Mouse (Mus musculus) 416B (cell line): ENCODE measurements around the gene Clec16a.

ENCODE experiments used
- DNase-seq: peaks from one replicate; pipeline ENCODE4 v3.0.0; 2011; ENCODE audit warnings: low read depth

Gene Clec16a

DNA sequence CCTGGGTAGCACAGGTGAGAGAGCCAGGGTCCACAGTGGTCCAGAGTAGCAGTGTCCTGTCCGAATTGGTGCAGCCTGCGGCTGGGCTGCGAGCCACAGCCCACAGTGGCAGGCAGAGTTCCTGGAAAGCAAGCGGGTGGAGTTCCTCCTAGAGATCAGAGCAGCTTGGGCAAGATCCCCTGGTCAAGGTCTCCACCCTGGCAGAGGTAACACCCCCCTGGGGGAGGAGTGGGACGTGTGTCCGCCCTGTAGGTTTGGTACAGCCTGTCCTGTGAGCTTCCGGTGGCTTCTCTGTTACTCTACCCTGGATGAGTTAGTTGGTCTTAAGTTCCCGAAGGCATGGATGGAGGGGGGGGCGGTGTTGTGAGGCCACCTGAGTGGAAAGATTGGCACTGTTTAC, 223.7 kb downstream of the Clec16a start:
- peak; percentile 87 for DNase-seq

DNA sequence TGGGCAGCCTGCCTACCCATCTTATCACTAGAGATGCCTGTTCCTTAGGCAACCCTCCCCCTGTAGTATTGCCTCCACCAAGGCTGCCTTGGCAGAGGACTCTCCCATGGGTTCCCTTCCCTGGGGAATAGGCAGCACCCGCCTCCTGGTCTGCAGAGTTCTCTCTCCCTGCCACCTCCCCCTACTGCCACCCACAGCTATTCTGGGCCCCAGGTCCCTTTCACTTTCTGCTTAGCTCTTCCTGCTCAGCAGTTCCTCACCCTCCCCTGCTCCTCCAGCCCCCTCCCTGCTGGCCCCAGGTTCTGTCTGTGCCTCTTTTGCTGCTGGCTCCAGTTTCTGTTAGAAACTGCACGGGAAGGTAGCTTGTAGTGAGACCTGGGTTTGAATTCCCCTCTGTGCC, 224.5 kb downstream of the Clec16a start:
- no peak for DNase-seq

DNA sequence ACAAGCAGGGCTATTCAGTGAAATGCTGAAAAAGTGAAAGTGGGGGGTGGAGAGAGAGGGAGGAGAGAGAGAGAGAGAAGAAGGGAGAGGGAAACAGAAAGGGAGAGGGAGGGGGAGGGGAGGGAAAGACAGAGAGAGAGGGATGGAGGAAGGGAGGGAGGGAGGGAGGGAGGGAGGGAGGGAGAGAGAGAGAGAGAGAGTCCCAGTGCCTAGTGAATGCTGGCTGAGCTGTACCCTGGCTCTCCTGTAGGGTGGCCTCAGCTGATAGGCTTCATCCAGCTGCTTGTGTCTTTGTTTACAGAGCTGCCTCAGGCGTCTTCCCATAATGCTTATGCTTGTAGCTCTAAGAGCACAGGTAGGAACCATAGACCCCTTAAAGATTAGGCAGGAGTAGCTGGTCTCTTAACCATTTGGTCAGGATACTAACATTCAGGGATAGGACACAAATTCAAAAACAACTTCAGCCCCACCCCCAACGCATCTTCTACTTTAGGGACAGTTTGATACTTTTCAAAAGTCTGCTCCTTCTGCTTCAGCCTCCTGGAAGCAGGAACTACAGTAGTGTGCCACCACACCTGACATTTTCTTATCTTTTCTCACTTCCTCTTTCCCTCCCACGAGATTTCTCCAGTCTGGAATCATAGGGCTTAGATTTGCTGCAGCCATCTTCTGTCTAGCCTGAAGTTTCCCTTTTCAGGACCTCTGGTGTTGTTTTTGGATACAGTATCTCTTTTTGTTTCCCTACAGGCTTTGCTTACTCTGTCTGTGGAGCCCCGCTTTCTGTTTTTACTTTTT, 225.6 kb downstream of the Clec16a start:
- no peak for DNase-seq

DNA sequence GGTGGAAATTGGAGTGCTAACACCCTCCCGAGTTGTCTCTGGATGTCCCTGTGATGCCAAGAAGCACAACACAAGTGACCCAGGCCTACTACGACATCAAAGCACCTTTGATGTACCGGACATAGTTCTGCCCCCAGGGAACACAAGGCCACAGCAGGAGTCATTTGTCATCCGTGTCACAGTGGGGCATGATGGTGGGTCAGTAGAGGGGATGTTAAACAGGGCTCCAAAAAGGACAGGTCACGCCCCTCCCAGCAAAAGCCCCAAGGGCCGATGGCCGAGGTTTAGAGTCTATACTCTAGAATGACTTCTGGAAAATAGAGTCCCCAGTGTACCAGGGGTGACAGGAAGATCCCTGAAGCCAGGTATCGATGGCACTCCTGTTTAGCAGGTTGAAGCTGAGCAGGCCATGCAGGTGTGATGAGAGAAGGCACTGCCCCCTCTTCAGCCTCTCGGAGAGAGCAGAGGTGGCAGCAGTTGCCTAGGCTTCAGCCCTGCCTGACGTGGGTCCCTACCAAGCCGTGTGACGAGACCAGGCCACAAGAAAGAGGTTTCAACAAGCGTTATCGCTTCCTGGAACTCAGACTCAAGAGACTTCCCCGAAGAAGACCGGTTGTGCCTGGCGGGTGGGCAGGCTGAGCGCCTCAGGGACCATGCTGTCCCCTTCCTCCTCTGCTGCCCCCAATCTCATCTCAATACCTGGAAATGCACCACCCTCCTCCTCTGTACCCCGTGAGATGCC, 226.8 kb downstream of the Clec16a start:
- DNase-seq, result no peak

DNA sequence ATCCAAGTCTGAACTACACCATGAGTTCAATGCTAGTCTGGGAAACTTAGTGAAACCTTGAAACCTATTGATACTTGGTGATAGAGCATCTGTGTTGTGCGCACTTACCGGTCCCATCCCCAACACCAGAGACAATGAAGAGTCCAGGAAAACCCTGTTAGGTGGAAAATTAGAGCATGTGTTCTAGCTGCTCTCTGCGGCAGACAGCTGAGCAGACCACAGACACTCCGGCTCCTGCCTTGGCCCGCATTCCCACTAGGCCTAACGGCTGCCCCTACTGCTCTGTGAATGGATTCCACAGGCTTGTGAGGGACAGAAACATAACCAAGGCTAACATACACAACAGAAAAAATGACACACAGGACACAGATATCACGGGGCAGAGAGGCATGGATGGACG, 228.4 kb downstream of the Clec16a start:
- no peak for DNase-seq

DNA sequence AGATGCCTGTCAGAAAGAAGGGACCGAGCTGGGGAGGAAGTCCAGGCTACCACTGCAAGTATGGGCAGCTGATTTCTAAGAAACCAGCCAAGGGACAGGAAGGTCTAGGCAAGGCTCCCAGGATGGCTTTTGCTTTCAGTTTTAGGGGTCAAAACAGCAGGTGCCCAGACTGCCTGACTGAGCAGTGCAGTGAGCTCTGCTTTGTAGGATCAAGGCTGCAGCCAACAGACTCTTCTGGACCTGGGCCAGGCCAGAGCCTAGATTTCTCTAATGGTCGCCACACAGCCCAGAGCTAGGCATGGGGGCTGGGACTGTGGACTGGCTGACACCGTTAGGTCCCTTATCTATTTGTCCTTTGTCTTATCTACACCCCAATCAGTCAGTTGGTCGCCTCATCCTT, 229.6 kb downstream of the Clec16a start:
- peak; percentile 67 for DNase-seq

DNA sequence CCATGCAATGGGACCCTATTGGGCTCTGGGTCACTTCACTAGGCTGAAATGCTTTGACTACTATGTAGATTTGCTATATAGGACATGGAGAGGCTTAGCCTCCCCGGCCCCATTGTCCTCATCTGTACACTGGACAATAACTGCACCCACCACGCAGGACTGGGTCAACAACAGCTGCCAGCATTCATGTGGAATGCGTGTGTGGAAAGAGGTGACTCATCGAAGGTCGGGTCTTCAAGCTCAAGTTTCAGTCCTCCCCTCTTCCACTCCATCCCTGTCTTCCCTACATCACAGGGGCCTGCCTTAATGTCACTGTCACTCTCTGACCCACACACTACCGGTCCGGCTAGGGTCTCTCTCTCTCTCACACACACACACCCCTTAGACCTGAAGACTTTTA, 231.2 kb downstream of the Clec16a start:
- no peak for DNase-seq

DNA sequence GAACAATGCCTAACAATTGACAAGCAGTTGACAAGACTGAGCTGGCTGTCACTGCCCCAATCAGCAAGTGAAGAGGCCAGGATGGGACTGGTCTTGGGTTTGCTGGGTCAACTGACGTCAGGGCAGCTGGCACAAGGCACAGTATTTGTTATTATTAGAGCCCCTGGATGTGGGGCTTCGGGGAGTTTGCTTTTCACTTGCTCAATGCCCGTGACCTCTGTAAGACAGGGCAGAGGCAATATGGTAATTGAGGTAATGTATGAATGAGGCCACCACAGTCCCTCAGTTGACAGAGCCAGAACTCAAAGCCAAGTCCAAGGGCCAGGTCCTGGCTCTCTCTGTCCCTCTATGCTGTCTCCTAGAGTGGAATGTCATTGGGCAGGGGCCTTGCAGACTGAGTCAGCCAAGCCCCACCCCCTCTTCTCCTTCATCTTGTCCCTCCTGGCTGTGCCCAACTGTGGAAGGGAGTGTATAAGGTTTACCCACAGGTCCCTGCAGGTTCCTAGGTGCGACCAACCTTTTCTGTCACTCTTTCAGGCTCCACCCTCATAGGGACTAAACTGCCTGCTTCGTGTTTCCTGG, 232.5 kb downstream of the Clec16a start:
- DNase-seq, result no peak

DNA sequence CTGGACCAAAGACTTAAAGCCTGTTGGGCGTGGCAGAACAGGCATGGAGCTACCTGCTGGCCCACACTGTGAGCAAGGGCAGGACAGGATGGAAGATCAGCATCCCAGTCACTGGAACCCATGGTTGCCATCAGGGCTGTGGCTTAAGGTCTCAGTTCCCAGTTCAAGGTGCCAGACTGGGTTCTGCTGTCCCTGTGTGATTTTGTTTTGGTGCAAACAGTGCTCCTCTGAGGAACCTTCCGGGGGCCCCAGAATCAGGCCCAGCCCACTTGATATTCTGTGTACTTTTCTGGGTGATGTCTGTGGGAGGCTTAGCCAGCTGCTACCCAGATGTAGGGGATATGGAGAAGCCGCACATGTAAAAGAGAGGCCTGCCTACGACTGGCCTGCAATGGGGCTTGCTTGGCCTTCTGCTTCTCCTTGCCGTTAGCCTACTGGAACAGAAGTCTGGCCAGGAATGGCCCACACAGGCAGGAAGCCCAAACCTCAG, 235.5 kb downstream of the Clec16a start:
- no peak for DNase-seq

DNA sequence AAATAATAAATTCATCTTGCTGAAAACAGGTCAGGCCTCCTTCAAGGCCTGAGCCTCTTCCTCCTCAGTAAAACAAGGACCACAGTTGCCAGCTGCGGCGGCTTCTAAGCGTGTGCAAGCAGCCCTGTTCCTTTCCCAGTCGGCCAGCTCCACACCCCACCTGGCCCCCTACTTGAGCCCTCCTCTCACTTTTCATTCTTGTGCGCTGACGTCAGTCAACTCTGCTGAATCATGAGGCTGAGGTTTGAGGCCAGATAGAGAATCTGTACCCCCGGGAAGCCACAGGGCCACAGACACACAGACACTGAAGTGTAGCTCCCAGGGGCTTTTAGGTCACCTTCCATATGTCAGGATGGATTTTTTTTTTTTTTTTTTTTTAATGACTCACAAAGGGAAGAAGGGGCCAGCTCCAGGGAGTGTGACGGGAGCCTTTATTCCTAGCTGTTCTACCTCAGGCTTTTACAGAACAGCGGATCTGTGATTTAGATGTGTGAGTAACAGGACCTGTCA, 236.8 kb downstream of the Clec16a start:
- peak; percentile 20 for DNase-seq

DNA sequence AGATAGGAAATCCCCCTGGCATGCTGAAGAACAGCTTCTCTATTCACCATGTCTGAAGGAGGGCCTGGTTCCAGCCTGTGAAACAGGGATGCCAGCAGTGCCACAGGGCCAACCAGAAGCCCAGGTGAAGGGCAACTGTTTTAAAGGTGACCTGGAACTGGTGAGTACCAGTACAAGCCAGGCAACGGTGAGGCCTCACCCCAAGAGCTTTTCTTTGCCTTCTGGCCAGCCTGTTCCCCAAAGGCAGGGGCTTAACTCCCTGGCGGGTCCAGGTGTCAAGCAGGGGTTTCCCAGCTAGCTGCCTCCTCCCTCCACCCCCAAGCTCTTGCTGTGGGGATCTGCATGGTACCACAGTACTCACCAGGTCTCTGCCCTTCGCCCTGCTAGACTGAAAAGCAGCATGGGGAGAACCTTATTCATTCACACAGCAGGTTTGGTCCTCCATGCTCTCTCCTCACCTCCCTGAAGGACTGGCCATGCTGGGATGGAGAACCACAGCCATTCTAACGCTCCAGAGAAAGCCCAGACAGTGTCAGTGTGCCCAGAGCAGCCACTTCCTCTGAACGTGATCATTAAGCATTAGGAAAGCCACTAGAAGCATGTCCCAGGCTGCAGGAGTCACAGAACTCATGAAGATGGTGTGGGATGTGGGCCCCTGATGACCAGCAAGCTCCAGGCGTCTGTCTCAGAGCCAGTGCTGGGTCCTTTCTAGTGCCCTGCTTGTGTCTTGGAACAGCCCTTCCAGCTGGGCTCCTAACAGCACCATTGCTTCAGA, 237.4 kb downstream of the Clec16a start:
- no peak for DNase-seq

DNA sequence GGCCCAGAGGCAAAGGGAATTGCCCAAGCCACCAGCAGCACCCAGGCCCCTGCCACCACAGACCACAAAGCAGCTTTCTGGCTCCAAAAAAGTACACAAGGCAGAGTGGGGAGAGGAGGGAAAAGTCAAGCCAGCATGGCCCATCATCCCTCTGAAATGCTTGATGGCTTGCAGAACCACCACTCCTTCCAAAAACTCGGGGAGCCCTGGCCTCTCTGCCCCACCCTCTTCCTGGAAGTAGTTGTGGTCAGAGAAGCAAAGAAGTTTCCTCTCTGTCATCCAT, 238.0 kb downstream of the Clec16a start:
- peak; percentile 51 for DNase-seq

DNA sequence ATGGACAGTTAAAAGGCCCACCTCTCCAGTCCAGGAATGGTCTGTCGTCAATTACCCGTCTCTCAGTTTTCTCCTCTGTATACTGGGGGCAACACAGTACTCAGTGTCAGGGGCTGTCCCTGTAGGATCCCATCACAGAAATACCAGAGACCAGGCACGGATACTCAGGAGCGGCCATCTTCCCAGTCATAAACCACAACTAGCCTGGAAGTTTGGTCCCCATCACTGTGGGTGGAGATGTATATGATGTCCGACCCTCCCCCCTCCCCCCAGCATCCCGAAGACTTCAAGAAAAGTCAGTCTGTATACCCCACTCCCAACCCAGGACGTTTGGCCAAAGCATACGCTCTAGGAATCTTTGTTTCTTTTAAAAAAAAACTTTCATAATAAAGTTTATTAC, 238.3 kb downstream of the Clec16a start:
- no peak for DNase-seq

DNA sequence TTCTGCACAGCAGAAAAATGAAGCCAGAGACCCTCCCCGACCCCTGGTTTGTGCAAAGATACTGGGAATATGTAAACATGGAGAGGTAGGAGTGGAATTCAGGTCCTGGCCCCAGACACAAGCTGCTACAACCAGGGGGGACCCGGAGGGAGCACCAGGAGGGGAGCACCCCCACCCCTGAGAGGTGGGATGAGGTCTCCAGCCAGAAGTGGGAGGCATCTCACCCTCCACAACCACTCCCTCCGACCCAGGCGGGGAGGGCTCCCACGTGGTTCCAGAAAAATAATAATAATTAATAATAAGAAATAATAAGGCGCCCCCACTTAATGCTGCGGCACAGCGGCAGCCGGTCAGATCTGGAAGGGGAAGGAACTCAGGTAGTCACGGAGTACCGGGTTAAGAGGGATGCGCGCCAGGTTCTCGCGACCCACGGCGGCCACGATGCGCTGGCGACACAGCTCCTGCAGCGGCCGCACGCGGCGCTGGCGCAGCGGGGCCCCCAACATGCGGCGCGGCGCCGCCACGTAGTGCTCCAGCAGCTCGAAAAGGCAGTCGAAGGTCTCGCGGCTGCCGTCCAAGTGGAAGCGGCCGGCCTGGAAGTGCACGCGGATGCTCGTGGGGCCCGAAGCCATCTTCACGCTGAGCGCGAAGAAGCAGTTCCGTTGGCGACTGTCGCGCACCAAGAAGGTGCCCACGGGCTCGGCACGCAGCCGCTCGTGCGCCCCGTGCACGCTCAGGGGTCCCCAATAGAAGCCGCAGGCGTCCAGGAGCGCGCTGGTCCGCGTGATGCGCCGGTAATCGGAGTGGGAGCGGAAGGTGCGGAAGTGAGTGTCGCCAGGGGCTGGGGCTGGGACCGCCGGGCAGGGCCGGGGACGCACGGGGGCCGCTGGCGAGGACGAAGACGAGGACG, 239.0 kb downstream of the Clec16a start:
- no peak for DNase-seq

DNA sequence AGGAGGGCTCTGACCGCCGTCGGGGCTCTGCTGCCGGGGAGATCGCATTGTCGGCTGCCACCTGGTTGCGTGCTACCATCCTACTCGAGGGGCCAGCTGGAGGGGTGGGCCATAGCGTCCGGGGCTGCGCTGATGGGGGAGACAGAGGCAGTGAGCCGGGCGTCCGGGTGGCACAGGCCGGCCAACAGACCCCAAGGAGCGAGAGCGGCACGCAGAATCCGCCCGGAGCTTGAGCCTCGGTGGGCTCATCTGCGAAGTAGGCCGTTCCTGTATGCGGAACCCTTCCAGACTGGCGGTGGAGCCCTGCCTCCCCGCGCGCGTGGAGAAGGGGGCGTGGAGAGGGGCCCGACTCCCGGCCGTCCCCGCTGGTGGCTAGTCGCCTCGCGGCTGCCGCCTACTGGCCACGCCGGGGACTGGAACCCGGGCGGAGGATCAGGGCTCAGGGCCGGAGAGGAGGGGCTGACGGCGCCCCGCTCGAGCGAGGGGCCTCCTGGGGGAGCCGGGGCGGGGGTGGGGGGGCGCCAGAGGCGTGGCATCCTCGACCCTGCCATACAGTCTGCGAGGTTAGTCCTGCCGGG, 239.7 kb downstream of the Clec16a start:
- peak; percentile 74 for DNase-seq

DNA sequence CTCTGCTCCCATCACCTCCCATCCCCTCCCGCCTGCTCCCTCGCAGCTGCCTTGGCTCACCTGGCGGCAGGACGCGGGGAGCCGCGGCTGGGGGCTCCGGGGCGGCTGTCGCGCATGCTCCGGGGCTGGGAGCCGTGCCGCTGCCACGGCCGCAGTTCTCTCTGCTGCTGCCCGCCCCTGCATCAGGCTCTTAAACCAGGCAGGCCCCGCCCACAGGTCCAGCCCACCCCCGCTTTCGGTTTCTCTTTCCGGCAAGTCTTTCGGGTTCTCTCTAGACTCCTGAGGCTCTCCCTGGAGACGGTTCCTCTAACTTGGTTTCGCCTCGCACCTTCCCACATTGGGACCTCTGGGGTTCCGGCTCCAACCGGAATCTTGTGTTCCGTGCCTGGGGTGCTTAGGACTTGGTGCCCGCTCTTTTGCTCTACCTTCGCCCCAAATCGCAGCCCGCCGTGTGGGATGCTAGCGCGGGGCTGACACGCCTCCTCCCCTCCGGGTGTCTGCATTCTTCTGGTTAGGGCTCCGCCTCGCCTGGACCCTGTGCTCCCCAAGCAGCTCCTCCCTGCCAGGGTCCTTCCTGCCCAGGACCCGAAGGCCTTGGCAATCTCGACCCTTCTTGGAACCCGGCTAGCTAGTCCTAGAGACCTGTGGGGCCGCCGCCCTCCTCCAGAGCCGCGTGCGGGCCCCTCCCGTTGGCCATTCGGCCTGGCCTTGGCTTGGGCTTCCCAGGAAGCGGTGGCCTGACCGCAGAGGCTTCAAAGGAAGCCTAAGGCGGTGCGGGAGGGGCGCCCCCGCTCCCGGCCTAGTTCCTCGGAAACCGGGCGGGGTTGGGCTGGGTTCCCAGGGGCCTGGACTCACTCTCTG, 240.5 kb downstream of the Clec16a start, which contains the start of gene Socs1:
Socs1 (minus strand) TSS at position 166 of the 861 bp plus-strand sequence.
- DNase-seq, result peak; percentile 94

DNA sequence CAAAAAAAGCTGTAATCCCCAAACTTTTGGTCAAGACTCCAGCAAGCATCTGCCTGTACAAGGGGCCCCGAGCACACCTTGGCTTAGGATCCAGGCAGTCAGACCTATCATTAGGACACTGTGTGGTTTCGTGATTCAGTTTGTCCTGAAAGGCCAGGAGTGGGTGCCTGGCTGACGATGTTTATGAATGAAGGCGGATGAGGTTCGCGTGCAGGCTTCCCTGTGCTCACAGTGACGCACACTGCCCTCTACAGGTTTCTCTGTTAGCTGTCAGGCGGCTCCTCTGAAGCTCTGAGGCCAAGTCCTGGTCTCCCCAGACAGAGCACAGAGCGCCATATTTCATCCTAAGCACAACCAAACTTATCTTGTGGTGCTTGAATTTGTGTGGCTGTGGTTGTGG, 241.1 kb downstream of the Clec16a start:
- DNase-seq, result peak; percentile 94

DNA sequence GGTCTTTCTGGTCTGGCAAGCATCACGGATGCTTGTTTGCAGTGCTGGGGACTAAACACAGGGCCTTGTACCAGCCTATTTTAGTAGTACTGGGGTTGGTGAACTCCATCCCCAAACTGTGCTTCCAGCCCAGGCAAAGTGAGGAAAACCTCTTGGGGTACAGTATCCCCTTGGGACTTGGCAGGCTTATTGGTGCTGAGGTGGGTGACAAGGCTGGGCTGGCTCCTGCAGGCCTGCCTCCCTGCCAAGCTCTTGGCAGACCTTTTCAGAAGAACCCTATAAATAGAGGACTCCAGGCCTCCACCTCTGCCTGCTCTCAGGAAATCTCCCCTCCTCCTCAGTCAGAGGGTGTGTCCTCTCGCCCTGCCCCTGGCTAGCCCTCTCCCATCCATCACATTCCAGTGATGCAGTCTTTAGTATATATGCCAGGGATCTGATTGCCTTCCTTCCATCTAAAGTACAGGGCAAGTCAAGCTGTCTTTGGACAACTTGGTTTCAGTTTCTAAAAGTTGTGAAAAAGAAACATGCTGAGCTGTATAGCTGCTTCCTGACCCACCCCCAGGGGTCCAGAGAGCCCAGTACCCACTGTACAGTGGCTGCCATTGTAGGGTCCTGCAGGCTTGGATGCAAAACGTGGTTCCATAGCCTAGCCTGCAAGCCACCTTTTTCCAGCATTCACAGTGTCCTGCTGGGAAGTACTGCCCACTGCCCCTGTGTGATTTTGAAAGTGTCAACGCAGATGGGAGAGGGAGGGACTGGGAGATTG, 241.8 kb downstream of the Clec16a start:
- no peak for DNase-seq

DNA sequence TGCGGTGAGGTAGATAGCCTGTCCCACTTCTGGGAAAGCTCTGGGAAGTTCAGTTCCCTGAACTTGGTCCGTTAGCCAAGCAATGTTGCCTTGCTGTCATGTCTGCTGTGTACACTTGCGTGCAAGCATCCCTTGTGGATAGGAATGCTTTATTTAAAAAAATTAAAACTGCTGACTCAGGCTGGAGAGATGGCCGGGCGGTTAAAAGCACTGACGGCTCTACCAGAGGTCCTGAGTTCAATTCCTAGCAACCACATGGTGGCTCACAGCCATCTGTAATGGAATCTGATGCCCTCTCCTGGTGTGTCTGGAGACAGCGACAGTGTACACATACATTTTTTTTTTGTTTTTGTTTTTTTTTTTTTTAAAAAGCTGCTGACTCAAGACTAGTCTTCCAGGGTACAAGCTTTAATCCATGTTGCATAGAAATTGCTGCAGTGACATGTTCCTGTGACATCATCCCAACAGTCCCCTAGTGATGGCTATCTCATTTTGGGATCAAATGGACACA, 242.5 kb downstream of the Clec16a start:
- DNase-seq, result no peak
